Mouse (Mus musculus) T-helper 2 cell (primary cell): ENCODE results near the gene Sec61b.

Source experiments
- in situ Hi-C: fragments of 300-600 bp; cut with MboI, MseI; formaldehyde crosslinking; loops from one replicate; pipeline ENCODE4 v1.15.1; 2025; ENCODE audit warnings: high pct_unique_total_duplicates

Gene Sec61b

GRCm38 (mm10) chr4:47473968-47474729 is at the start of gene Sec61b, which contains the start of gene Alg2:
Sec61b (plus strand) TSS chr4:47474658.
Alg2 (minus strand) TSS chr4:47474333.
- in situ Hi-C loops = loop anchor here (10.0 kb wide), 1 partner anchor 561 kb away; no protein-coding TSS in a partner anchor

- in situ Hi-C loops = loop anchor here (25.0 kb wide), 1 partner anchor 987 kb away; no protein-coding TSS in a partner anchor
Measured at GRCm38 (mm10) chr4:47425247-47425830, 49.1 kb upstream of the Sec61b start.

DNA sequence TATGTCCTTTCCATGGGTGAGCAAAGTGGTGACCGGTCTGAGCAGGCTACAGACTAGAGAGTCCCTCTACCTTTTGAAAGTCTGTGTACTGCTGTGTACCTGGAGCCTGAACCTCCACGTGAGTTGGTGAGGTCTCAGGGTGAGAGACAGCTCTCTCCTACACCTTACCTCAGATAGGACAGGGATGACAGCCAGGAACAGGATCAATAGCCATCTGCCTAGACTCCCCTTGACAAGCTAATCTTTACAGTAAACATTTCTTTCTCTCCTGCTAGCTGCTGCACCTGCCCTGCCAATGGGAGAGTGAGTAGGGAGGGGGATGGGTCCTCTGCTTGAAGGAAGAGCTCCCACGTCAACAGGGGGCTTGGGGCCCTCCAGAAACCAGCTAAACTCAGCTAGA is 46.9 kb upstream of the Sec61b start:
- in situ Hi-C loops = loop anchor here (25.0 kb wide), 1 partner anchor 985 kb away; no protein-coding TSS in a partner anchor

GRCm38 (mm10) chr4:47430557-47430956 is 43.9 kb upstream of the Sec61b start:
- in situ Hi-C loops = loop anchor here (25.0 kb wide), 1 partner anchor 982 kb away; no protein-coding TSS in a partner anchor

DNA sequence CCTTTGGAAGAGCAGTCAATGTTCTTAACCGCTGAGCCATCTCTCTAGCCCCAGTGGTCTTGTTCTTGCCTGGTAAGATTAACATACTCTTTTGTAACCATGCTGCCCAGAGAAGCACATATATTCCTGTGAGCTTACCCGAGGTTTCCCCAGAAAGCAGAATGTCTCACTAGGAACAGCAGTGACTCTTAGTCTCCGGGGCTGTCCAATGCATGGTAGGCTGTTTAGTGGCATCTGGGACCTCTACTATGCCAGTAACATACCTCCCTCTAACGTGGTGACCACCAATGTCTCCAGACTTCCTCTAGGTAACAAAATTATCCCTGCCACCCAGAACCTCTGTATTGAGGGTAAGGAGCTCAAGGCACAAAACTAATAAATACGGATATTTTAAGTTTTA is 43.4 kb upstream of the Sec61b start:
- in situ Hi-C loops = loop anchor here (25.0 kb wide), 1 partner anchor 981 kb away; no protein-coding TSS in a partner anchor

DNA sequence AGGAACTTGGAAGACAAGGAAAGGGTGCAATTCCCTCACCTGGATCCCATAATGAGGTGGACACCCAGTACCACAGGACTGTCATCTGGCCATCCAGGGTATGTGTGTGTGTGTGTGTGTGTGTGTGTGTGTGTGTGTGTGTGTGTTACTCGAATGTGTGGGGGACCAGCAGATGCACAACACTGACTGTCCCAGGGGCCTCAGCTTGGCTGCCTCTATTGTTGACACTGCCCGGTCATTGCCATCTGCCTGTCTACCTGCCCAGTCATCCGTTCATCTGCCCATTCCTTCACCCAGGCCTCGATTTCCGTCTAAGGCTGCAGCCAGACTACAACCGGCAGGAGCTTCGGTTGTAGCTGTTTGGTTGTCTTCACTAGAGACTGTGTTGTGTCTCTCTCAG is 41.7 kb upstream of the Sec61b start:
- in situ Hi-C loops = loop anchor here (25.0 kb wide), 1 partner anchor 980 kb away; no protein-coding TSS in a partner anchor

GRCm38 (mm10) chr4:47435131-47435530 is 39.3 kb upstream of the Sec61b start:
- in situ Hi-C loops = loop anchor here (25.0 kb wide), 1 partner anchor 977 kb away; no protein-coding TSS in a partner anchor

DNA sequence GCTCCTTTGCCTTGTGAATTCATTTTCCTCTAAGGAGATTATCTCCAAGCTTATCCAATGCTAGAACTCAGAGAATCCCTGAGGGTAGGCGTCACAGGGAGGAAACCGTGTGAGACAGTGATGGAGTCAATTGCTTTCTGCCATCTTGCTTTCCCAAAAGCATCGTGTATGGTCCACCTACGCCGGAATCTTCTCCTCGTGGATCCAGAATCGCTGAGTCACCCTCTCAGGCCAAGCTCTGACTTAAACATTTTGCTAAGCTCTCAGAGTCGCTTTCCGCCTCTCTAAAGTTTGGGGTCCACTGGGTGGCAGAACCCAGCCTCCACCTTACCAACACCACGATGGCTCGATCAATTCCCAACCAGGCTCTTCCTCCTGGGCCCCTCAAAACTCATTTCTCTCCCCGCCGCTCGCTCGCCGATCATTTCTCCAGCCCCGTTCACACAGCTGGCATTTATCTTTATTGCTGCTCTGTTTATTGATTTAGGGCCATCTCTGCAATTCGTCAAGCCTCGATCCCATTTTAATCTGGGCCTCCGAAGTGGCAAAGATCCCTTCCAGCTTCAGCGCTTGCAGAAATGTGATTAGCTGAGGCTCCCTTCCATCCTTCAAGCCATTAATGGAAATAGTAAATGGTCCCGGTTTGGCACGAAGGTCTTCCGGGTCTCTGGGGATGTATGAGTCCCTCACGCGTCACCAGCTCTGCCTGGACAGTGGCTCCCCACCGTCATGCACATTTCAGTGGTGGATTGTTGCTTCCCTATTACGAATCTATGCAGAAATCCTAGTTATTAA is 38.7 kb upstream of the Sec61b start:
- in situ Hi-C loops = loop anchor here (25.0 kb wide), 1 partner anchor 977 kb away; no protein-coding TSS in a partner anchor

DNA sequence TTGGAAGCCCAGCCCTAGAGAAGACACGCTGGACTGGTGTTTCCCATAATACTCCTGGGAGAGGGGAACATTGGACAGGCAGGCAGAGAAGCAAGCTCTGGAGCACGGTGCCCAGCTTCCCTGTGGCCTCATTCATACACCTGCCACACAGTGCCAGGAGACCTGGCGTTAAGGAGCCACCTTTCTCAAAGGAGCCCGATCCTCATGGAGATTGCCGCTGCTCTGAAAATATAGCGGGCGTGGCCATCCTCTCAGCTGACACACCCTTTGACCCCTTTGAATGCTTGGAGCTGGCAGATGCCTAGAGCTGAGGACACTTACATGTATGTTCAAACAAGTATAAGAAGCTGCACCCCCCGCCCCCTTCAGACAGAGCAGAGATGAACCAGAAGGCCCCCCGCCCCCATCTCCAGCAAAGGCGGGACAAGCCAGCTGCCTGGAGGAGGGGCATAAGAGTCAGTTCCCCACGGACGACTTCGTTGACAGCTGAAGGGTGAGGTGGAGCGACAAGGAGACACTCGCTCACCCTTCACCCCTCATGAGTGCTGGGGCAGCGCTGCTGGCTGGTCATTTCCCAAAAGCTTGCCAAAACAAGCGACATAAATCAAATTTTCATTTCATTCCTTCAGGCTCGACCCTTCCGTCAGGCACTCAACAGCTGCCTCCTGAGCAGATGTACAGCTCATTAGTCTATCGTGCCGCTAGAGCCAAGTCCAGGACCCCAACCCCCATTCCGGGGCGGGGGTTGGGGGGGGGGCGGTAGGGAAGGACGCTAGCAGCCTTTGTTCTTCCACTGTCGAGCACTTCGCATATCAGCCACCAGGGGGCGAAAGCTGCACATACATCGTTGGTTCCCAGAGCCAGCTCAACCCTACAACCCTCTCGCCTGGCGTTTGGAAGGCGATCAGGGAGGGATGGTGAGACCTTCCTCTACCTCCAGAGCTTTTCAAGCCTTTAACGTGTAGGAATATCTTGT is 36.8 kb upstream of the Sec61b start:
- in situ Hi-C loops = loop anchor here (25.0 kb wide), 1 partner anchor 975 kb away; no protein-coding TSS in a partner anchor

DNA sequence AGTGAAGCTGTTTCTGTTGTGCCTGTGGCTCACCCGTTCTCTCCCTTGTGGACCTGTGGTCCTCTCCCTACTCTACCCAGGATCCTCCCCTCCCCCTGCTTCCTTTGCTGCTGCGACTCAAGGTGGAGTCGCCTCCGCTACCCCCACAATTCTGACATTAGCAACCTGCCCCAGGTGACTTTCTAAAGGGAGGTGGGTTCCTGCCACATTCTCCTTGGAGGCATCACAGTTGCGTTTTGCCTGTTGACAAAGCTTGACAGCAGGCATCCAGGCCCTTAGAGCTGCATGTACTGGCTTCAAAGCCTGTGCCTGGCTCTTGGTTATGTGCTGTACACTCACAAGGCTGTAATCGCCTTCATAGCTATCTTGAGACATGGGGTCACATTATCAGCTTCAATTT is 35.5 kb upstream of the Sec61b start:
- in situ Hi-C loops = loop anchor here (25.0 kb wide), 1 partner anchor 973 kb away; no protein-coding TSS in a partner anchor

DNA sequence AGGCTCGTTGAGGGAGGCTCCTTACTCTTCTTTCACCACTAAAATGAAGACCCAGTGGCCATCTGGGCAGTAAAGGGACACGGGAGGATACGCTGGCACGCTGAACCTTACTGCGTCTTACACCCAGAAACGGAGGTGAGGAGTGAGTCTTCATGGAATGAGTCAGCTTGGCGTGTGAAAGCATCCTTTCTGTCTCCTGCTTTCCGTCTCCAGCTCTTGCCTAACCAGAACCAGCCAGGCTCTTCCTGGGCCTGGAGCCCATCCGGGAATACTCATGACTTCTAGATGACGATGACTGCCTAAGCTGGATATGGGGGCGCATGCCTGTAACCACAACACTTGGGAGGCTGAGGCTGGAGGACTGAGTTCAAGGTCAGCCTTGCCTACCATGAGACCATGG is 33.5 kb upstream of the Sec61b start:
- in situ Hi-C loops = loop anchor here (25.0 kb wide), 1 partner anchor 971 kb away; no protein-coding TSS in a partner anchor

DNA sequence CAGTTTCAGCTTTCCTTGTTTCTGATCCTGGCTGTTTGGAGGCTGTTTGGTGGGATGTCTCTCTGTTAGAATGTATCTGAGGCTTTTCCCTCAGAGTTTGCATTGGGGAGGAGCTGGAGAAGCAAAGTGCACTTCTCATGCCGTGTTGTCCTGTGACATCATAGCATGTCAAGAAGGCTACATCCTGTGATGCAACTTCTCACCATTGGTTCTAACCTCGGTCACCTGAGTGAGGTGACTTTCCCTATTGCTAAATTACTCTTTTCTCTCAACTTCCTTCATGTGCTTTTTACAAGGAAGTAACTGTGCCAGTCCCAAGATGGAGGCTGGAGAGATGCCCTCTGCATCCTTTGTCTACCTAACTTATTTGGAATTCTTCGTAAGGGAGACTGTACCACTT is 25.9 kb upstream of the Sec61b start:
- in situ Hi-C loops = loop anchor here (25.0 kb wide), 1 partner anchor 964 kb away; no protein-coding TSS in a partner anchor

DNA sequence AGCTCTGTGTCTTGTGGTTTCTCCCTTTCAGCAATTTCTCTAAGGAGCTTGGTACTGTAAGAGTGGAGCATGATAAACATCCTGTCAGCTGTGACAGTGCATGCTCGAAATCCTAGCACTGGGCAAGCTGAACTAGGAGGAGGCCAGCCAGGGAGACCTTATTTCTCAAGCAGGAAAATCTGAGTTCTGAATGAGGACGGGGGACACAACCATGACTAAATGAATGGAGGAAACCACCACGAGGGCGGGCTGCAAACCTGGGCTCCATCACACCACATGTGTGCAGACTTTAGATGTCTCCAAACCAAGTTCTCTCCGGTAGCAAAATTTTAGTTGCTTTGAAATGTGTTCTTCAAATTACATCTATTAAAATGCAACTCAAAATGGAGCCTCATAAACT is 25.3 kb upstream of the Sec61b start:
- in situ Hi-C loops = loop anchor here (25.0 kb wide), 1 partner anchor 963 kb away; no protein-coding TSS in a partner anchor

DNA sequence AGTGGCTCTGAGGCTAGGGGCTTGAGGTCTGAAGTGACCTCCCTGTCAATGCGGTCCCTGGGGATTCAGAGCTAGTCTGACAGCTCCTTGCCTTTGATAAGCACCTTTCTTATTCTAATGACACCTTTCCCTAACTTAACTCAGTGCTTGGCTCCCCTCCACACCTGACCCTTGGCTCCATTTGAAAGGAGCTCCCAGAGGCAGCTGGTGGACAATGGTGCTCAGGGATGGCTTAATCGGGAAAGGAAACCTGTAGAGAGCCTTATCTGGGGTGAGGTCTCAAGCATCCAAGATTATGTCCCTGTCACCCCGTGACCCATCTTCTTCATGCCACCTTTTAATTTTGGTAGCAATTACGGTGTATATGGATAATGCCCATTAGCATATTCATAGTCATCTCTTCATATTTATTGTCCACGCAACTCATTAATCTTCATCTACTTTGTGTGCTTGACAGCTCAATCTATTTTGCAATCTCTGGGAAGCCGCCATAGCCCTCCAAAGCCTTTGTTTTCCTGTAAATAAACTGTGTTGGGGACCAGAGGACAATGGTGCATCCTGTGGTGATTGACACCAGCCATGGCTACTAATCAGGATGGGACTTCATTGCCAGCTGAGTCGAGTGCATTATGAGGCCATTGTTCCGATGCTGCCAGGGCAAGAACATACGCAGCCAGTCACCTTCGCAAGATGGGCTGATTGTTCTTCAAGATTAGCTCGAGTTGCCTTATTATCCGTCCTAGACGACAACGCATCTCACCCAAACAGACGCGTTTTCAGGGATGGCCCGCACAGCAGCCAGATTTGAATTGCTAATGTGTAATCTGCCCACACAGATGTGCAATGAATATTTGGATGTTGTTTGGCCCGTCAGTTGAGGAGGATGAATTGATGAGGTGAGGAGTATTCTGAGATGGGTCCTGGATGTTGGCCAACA is 24.6 kb upstream of the Sec61b start:
- in situ Hi-C loops = loop anchor here (25.0 kb wide), 1 partner anchor 962 kb away; no protein-coding TSS in a partner anchor

GRCm38 (mm10) chr4:47467196-47467595 is 7.3 kb upstream of the Sec61b start:
- in situ Hi-C loops = no loop called here

GRCm38 (mm10) chr4:47473586-47473967 is 881 bp upstream of the Sec61b start:
- in situ Hi-C loops = loop anchor here (10.0 kb wide), 1 partner anchor 561 kb away; no protein-coding TSS in a partner anchor

DNA sequence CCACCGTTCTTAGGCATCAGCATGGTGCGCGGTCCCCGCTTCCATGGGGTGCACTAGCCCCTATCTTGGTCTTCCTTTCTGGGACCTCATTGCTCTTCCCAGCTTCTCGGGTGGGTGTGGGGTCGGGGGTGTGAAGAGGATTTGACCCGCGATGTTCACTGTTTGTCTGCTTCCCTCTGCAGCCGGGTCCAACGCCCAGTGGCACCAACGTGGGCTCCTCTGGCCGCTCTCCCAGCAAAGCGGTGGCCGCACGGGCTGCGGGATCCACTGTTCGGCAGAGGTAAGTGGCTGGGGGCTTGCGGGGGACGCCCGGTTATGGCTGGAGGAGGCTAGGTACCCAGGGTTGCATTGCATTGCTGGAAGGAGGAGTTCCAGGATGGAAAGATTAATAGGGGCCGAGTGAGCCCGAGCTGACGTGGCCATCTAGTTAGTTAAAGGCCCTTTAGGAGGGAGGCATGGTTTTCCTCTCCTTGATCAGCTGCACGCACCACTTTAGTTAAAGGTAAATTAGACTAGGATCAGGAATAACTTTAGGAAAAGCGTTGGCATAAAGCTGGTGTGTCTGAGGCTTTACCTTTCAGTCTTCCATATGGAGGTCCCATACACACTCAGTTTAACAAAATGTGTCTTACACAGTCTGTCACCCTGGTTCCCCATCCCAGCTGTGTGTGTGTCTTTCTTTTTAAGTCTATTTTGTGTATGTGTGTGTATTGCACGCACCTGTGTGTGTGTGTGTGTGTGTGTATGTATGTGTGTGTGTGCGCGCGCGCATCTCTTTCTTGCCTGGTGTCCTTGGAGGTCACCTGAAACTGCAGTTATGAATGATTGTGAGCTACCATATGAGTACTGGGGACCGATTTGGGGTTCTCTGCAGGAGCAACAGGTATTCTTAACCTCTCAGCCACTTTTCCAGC is 529 bp downstream of the Sec61b start:
- in situ Hi-C loops = loop anchor here (10.0 kb wide), 1 partner anchor 560 kb away; no protein-coding TSS in a partner anchor

GRCm38 (mm10) chr4:47477539-47477938 is 3.1 kb downstream of the Sec61b start:
- in situ Hi-C loops = loop anchor here (10.0 kb wide), 1 partner anchor 557 kb away; no protein-coding TSS in a partner anchor
